Mouse (Mus musculus) natural killer cell, adult 2 months (primary cell): ENCODE results near the gene Wdr92.
A peak's percentile ranks its signal among the peaks of the same experiment; 100 is the strongest.
"Not testable (repeated sequence)": the region's sequence is repeated elsewhere in the genome, so short reads cannot be mapped to it uniquely, and the experiment has no call there.

Experiments used
- DNase-seq, 2 experiments: peaks; one replicate each; pipeline ENCODE4 v3.0.0; 2022; ENCODE audit warnings: low spot score in 2 of 2

Wdr92 gene

GRCm38 (mm10) chr11:17202481-17202880 is 20.6 kb downstream of the Wdr92 start:
- no peak for DNase-seq

GRCm38 (mm10) chr11:17211258-17212140 is 29.6 kb downstream of the Wdr92 start, which contains the start of gene Pno1:
Gene Pno1 (minus strand): TSS chr11:17211568.
- DNase-seq, result peak; percentile 96

GRCm38 (mm10) chr11:17212141-17212495 is 30.2 kb downstream of the Wdr92 start:
- no peak for DNase-seq

GRCm38 (mm10) chr11:17212903-17213509 is 31.1 kb downstream of the Wdr92 start:
- no peak for DNase-seq

- DNase-seq, result no peak
Observed at GRCm38 (mm10) chr11:17215475-17215874, 33.6 kb downstream of the Wdr92 start.

GRCm38 (mm10) chr11:17221126-17221525 is 39.2 kb downstream of the Wdr92 start:
- no peak for DNase-seq

GRCm38 (mm10) chr11:17232792-17233191 is 50.9 kb downstream of the Wdr92 start:
- DNase-seq, result no peak

- no peak for DNase-seq
Observed at GRCm38 (mm10) chr11:17236449-17237037, 54.6 kb downstream of the Wdr92 start.

- not testable (repeated sequence) for DNase-seq
Observed at GRCm38 (mm10) chr11:17238598-17238997, 56.7 kb downstream of the Wdr92 start.

- DNase-seq, result no peak
Observed at GRCm38 (mm10) chr11:17248715-17249114, 66.8 kb downstream of the Wdr92 start.

- DNase-seq, result no peak
Observed at GRCm38 (mm10) chr11:17256813-17257365, 75.0 kb downstream of the Wdr92 start.

GRCm38 (mm10) chr11:17257443-17257842 is 75.5 kb downstream of the Wdr92 start, which contains the start of gene C1d:
Gene C1d (plus strand): TSS chr11:17257579.
- DNase-seq, result peak; percentile 89 to 93

- DNase-seq, result no peak
Observed at GRCm38 (mm10) chr11:17257861-17258260, 76.0 kb downstream of the Wdr92 start.

- DNase-seq, result no peak
Observed at GRCm38 (mm10) chr11:17267176-17267575, 85.3 kb downstream of the Wdr92 start.

- DNase-seq, result no peak
Observed at GRCm38 (mm10) chr11:17268801-17269200, 86.9 kb downstream of the Wdr92 start.

- peak; percentile 9 to 18 for DNase-seq
Observed at GRCm38 (mm10) chr11:17279959-17280358, 98.1 kb downstream of the Wdr92 start.
